Mouse (Mus musculus): ENCODE results near the gene Poglut1. TPM values are rescaled to one million over a fixed set of nuclear protein-coding genes. Genes with fewer than 3 reads are reported as not detected.

The Poglut1 gene
- polyA plus RNA-seq, 1 experiment from 2014 or later, result 52.6 TPM

DNA sequence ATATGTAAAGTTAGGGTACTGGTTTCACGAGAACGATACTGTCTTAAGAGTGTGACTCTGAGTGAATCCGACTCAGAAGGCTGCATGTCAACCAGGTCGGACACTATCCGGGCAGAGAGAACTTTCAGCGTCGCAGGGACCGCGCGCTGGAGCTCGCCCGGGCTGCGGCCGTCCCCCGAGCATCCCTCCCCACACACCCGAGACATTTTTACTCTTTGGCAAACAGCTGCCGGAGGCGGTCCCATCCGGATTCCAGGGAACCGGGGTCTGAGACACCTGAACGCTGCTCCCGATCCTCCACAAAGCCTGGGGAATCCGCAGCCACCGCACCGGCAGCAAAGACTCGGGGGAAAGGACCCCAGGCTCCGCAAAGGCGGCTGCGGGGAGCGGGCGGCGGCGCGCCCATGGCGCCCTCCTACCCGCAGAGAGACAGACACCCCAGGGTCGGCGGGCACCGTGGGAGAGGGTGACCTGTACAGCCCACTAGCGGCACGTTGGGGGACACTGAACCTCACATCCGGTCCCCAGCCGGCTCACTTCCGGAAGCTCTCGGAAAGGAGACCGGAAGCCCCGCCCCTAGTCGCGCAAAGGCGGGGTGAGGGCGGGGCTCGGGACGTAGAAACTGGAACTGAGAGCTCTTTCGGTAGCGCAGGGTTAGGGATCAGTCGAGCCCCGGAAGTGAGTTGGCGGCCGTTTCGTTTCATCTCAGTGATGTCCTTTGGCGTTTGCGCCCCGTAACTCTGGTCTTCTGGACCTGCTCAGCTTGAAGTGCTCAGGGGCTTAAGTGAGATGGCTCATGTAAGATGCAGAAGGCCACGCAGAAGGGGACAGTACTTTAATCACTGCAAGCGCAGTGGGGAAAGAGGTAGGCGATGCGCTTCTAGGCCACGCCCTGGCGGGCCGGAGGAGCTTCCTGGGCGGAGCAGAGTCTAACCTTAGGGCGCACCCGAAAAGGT, 27.7 kb downstream of the Poglut1 start, which contains the start of gene Timmdc1:
Timmdc1 (minus strand) TSS at position 535 of the 956 bp plus-strand sequence.
- WGBS, result under 1% methylated on average over 73 of the region's 73 CpGs
- Histone ChIP-seq H3K27ac (peak within 1 kb of the TSS; percentile 92), H3K9ac (peak within 1 kb of the TSS; percentile 99), H3K9me3 (no peaks in the 10 kb centered on the region), H3K36me3 (replicated peaks) (peaks cover 27% of the 10 kb centered on the region), H3K4me2 (peak within 1 kb of the TSS; percentile 79), H3K4me3 (peak within 1 kb of the TSS; percentile 98), H3K4me1 (peaks cover 18% of the 10 kb centered on the region), H3K27me3 (replicated peaks) (no peaks in the 10 kb centered on the region)
- ATAC-seq (replicated peaks), result peak; percentile 99

DNA sequence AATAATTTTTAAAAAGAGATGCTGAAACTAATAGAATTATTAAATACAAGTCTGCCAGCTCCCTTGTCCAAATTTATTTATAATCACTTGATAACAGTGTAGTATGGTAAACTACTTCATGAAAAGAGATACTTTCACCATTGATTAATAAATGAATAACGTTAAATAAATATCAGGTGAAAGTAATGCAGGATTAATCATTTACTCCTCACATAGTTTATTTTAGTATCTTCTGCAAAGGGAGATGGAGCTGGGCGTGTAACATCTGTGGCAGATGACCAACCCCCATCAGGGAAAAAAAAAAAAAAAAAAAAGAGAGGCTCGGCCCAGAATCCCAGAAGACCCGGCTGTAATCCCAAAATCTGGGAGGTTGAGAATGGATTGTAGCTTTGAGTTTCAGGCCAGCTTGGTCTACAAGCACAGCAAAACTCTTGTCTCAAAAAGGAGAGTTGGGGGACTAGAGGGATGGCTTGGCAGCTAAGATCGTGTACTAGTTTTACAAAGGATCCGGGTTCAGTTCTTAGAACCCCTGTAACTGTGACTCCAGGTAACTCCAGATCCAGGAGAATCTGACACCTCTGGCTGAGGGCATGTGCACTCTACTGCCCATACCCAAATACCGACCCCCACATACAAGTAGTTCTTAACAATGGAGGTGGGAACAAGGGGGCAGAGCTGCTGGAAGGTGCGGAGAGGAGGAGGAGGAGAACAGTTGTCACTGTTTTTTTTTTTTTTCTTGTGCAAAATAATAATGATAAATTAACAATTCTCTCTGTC, 28.7 kb downstream of the Poglut1 start:
- no peak for ATAC-seq (replicated peaks)
- H3K4me2 ChIP-seq, result peak overlapping the region; percentile 79
- H3K36me3 ChIP-seq (replicated peaks), result peaks cover 22% of the 10 kb centered on the region
- H3K9ac ChIP-seq, result peak overlapping the region; percentile 99; the same call in 1 of the 2 replicates
- H3K9me3 ChIP-seq, result no peaks in the 10 kb centered on the region
- peaks cover 18% of the 10 kb centered on the region for H3K4me1 ChIP-seq
- peak overlapping the region; percentile 98 for H3K4me3 ChIP-seq
- 35% methylated on average over 8 of the region's 8 CpGs for WGBS
- no peaks in the 10 kb centered on the region for H3K27me3 ChIP-seq (replicated peaks)
- no peak overlapping the region for H3K27ac ChIP-seq

DNA sequence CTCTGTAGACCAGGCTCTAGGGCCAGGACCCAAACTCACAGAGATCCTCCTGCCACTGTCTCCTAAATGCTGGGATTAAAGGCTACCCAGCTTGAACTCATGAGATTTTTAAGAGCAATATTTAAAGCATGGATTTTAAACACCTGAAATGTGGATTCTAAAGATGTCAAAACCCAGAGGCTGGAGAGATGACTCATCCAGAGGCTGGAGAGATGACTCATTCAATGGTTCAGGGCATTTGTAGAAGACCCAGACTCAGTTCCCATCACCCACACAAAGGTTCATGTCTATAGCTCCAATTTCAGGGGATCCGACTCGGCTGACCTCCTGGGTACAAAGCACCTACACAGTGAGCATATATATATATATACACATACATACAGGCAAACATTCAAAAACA, 30.9 kb downstream of the Poglut1 start:
- Histone ChIP-seq H3K4me3 (no peak overlapping the region), H3K27ac (no peak overlapping the region), H3K4me1 (peaks cover 18% of the 10 kb centered on the region), H3K27me3 (replicated peaks) (no peaks in the 10 kb centered on the region), H3K9ac (no peak overlapping the region), H3K9me3 (no peaks in the 10 kb centered on the region), H3K4me2 (no peak overlapping the region), H3K36me3 (replicated peaks) (peaks cover 12% of the 10 kb centered on the region)
- WGBS, result 93% methylated on average over 2 of the region's 2 CpGs
- ATAC-seq (replicated peaks), result no peak

DNA sequence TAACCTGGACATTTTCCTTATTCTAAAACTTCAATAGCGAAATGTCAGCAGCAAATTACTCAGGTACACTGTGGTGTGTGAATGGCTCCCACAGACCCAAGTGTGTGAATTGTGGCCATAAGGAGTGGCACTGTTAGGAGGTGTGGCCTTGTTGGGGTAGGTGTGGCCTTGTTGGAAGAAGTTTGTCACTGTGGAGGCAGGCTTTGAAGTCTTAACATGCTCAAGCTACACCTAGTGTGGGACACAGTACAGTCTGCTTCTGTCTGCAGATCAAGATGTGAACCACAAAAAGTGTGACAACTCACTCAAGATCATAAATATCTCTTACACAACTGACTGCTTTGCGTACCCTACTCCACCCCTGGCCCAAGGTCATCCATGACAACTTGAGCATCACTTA, 39.2 kb downstream of the Poglut1 start:
- H3K4me2 ChIP-seq, result no peak overlapping the region
- no peak overlapping the region for H3K27ac ChIP-seq
- WGBS, result 98% methylated on average over 2 of the region's 2 CpGs
- no peaks in the 10 kb centered on the region for H3K4me1 ChIP-seq
- ATAC-seq (replicated peaks), result no peak
- no peak overlapping the region for H3K4me3 ChIP-seq
- no peaks in the 10 kb centered on the region for H3K27me3 ChIP-seq (replicated peaks)
- no peaks in the 10 kb centered on the region for H3K9me3 ChIP-seq
- peaks cover 38% of the 10 kb centered on the region for H3K36me3 ChIP-seq (replicated peaks)
- H3K9ac ChIP-seq, result no peak overlapping the region

DNA sequence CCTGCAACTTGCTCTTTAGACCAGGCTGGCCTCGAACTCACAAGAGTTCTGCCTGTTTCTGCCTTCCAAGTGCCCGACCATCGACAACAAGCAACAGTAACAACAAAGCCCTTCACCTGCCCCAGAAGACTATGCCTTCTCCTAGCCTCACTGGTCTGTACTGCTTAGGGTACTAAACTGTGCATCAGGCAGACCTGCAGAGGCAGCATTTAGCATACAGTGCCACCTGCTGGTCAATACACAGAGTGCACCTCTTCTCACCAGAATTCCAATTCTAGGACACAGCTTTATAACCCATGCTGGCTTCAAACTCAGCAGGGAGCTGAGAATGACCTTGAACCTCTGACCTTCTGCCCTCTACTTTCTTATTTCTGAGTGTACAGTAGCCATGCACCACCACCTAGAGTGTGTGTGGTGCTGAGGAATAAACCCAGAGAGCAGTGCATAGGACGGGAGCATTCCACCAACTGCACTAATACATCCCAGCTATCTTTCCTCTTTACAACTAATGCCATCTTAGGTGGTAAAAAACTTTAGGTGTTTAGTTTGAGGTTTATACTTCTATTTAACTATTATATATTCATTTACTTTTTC, 43.9 kb downstream of the Poglut1 start:
- H3K9me3 ChIP-seq, result no peaks in the 10 kb centered on the region
- H3K4me3 ChIP-seq, result no peak overlapping the region
- 69% methylated on average over 4 of the region's 4 CpGs for WGBS
- no peak overlapping the region for H3K9ac ChIP-seq
- no peak overlapping the region for H3K4me2 ChIP-seq
- no peaks in the 10 kb centered on the region for H3K4me1 ChIP-seq
- no peak overlapping the region for H3K27ac ChIP-seq
- H3K36me3 ChIP-seq (replicated peaks), result peaks cover 40% of the 10 kb centered on the region
- peak; percentile 90 for ATAC-seq (replicated peaks)
- H3K27me3 ChIP-seq (replicated peaks), result no peaks in the 10 kb centered on the region

DNA sequence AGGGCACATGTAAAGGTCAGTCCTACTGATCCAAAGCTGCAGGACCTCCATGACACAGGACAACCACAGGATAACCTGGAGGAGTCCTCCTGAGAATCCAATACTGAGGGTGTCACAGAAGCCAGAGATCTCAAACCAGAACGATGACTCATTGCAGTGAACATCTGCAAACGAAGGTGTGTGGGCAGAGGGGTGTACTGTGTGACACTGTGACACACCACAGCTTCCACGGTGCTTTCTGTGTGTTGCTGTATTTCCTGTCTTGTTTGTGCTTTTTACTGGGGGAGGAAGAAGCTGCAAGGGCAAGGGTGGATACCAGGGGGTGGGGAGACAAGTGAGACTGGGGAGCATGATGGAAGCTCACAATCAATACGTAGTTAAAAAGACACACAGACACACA, 46.5 kb downstream of the Poglut1 start:
- WGBS, result 94% methylated on average over 4 of the region's 4 CpGs
- H3K36me3 ChIP-seq (replicated peaks), result peaks cover 41% of the 10 kb centered on the region
- ATAC-seq (replicated peaks), result no peak
- no peaks in the 10 kb centered on the region for H3K27me3 ChIP-seq (replicated peaks)
- no peak overlapping the region for H3K27ac ChIP-seq
- no peaks in the 10 kb centered on the region for H3K9me3 ChIP-seq
- H3K4me3 ChIP-seq, result no peak overlapping the region
- no peak overlapping the region for H3K4me2 ChIP-seq
- H3K9ac ChIP-seq, result no peak overlapping the region
- H3K4me1 ChIP-seq, result no peaks in the 10 kb centered on the region

DNA sequence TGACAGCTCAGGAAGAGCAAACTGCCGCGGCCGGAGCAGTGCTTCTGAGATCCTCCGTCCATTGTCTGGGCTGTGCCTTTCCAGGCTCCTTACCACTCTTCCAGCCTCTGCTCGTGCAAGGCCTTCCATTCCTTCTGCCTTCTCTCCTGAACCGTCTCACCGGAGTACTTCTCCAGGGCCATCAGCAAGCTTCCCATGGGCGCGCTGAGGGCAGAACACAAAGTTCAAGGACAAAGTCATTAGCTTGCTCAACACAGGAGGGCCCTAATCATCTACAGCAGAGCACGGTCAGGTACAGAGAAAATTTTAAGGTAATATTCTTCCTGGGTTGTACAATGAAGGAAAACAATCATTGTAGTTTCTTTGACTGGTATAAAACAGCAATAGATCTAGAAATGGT, 47.6 kb downstream of the Poglut1 start:
- no peaks in the 10 kb centered on the region for H3K4me1 ChIP-seq
- H3K4me3 ChIP-seq, result no peak overlapping the region
- H3K4me2 ChIP-seq, result no peak overlapping the region
- no peak overlapping the region for H3K9ac ChIP-seq
- no peaks in the 10 kb centered on the region for H3K9me3 ChIP-seq
- ATAC-seq (replicated peaks), result no peak
- H3K27ac ChIP-seq, result no peak overlapping the region
- no peaks in the 10 kb centered on the region for H3K27me3 ChIP-seq (replicated peaks)
- H3K36me3 ChIP-seq (replicated peaks), result peaks cover 39% of the 10 kb centered on the region
- 91% methylated on average over 10 of the region's 10 CpGs for WGBS

DNA sequence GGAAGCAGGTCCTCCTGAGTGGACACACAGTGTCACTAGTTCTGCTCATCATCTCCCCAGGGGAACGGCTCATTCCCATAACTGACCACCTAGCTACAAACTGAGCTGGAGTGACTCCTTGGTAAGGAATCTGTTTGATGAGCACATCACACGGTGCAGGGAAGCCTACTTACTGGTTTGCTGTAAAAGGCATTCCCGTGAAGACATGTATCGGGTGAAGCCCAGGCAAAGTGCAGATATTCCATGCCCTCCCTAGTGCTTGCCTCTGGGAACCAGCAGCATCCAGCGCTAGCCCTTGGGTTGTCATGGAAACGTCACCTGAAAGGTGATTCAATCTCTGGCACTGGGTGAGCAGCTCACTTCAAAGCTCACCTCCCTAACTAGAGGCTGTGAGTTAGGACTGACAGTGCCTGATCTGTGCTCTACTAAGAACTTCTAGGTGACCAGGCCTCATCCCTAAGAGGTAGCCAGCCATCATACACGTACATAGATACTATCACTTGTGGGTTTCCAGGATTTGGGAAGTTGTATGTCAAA, 53.4 kb downstream of the Poglut1 start:
- H3K9ac ChIP-seq, result no peak overlapping the region
- WGBS, result 77% methylated on average over 7 of the region's 7 CpGs
- H3K27ac ChIP-seq, result no peak overlapping the region
- no peaks in the 10 kb centered on the region for H3K27me3 ChIP-seq (replicated peaks)
- peaks cover 17% of the 10 kb centered on the region for H3K36me3 ChIP-seq (replicated peaks)
- H3K9me3 ChIP-seq, result no peaks in the 10 kb centered on the region
- H3K4me1 ChIP-seq, result no peaks in the 10 kb centered on the region
- ATAC-seq (replicated peaks), result no peak
- no peak overlapping the region for H3K4me3 ChIP-seq
- H3K4me2 ChIP-seq, result no peak overlapping the region

DNA sequence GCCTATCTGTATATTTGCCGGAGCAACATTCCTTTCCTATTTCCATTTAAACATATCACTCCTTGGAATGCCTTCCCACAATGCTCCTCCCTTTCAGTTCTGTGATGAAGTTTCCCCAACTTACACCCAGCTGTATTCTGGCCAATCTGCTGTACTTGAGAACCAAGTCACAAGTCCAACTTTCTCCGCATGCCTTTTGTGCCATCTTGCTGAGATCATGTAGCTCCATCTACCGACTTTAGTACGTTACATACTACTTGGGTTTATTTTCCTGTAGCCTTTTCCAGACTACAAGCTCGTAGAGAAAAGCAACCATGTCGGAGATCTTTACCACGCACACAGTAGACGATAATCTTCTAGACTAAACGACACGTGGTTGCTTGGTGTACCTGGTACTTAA, 56.2 kb downstream of the Poglut1 start:
- H3K27me3 ChIP-seq (replicated peaks), result no peaks in the 10 kb centered on the region
- H3K4me1 ChIP-seq, result no peaks in the 10 kb centered on the region
- H3K9me3 ChIP-seq, result no peaks in the 10 kb centered on the region
- no peak overlapping the region for H3K9ac ChIP-seq
- no peak for ATAC-seq (replicated peaks)
- no peak overlapping the region for H3K27ac ChIP-seq
- H3K36me3 ChIP-seq (replicated peaks), result peaks cover 11% of the 10 kb centered on the region
- 92% methylated on average over 10 of the region's 10 CpGs for WGBS
- H3K4me3 ChIP-seq, result no peak overlapping the region
- H3K4me2 ChIP-seq, result no peak overlapping the region

DNA sequence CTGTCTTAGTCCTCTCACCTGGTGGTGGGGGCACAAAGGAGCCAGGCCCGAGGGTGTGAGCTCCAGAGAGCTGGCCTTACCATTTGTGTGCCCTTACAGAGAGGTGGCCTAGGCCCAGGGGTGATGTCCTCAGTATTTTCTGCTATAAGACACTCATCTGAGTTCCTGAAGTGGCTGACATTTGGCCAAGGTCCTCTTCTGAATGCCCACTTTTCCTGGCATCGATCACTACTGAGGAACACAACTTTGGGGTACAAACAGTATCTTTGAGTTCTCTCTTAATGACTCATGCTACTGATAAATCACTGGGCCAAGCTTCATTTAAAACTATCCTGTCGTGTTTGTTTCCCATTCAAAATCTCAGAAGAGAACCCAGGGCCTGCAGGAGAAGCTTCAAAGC, 57.5 kb downstream of the Poglut1 start:
- no peak overlapping the region for H3K4me3 ChIP-seq
- peaks cover 5% of the 10 kb centered on the region for H3K36me3 ChIP-seq (replicated peaks)
- no peak overlapping the region for H3K9ac ChIP-seq
- WGBS, result 87% methylated on average over 3 of the region's 3 CpGs
- no peaks in the 10 kb centered on the region for H3K27me3 ChIP-seq (replicated peaks)
- H3K4me1 ChIP-seq, result no peaks in the 10 kb centered on the region
- no peaks in the 10 kb centered on the region for H3K9me3 ChIP-seq
- no peak for ATAC-seq (replicated peaks)
- no peak overlapping the region for H3K27ac ChIP-seq
- no peak overlapping the region for H3K4me2 ChIP-seq

DNA sequence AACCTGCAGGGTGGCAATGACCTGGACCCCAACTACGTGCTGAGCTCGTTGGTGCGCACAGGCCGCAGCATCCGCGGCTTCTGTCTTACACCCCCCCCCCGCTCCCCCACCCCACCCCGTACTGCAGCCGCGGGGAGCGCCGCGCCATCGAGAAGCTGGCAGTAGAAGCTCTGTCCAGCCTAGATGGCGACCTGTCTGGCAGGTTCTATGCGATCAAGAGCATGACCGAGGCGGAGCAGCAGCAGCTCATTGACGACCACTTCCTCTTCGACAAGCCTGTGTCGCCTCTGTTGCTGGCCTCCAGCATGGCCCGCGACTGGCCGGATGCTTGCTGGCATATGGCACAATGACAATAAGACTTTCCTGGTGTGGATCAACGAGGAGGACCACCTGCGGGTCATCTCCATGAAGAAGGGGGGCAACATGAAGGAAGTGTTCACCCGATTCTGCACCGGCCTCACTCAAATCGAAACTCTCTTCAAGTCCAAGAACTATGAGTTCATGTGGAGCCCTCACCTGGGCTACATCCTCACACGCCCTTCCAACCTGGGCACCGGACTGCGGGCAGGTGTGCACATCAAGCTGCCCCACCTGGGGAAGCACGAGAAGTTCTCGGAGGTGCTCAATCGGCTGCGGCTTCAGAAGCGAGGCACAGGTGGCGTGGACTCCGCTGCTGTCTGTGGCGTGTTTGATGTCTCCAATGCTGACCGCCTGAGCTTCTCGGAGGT, 66.3 kb downstream of the Poglut1 start:
- peaks cover 21% of the 10 kb centered on the region for H3K27me3 ChIP-seq (replicated peaks)
- H3K4me1 ChIP-seq, result peaks cover 5% of the 10 kb centered on the region; the same call in 1 of the 2 replicates
- H3K4me3 ChIP-seq, result peak overlapping the region; percentile 29
- H3K4me2 ChIP-seq, result peak overlapping the region; percentile 51
- ATAC-seq (replicated peaks), result 0 out of 2 replicates have a peak, but pooled peaks have one; percentile 20
- no peak overlapping the region for H3K9ac ChIP-seq
- no peaks in the 10 kb centered on the region for H3K9me3 ChIP-seq
- no peaks in the 10 kb centered on the region for H3K36me3 ChIP-seq (replicated peaks)
- H3K27ac ChIP-seq, result no peak overlapping the region
- WGBS, result 39% methylated on average over 42 of the region's 42 CpGs

Measured in midbrain, embryonic 15.5 days (tissue).